Mouse (Mus musculus): Measurements from ENCODE around the gene Rps27. TPM values are rescaled to one million over a fixed set of nuclear protein-coding genes. Genes with fewer than 3 reads are reported as not detected.

The Rps27 gene
- total RNA-seq (2014; fragmentation: Nextera tagmentation): 2,953 and 3,131 TPM in 2 replicates
- total RNA-seq (2017): 4,851 and 5,028 TPM in 2 replicates
- 231 and 309 TPM in 2 replicates for polyA plus RNA-seq (2012)

- Histone ChIP-seq H3K4me3 (ENCODE audit: low read depth, low read length) (peak within 1 kb of the TSS; percentile 93), H3K36me3 (replicated peaks) (peaks cover 42% of the 10 kb centered on the region), H3K4me1 (ENCODE audit: insufficient read depth, low read depth, low read length) (peaks cover 26% of the 10 kb centered on the region), H3K27me3 (ENCODE audit: insufficient read depth, low read length) (0 out of 2 replicates have a peak, but pooled peaks cover 2% of the 10 kb centered on the region), H3K9me3 (replicated peaks) (no peaks in the 10 kb centered on the region)
- ATAC-seq (ENCODE audit: extremely low read depth, insufficient number of reproducible peaks, low FRiP score, poor library complexity, severe bottlenecking) (peak; percentile 89), DNase-seq (ENCODE audit: low spot score) (peak; percentile 66)
- no peak for TF ChIP-seq GATA2 (IDR thresholded peaks at IDR 0.05; ENCODE audit: borderline replicate concordance, low read depth, low read length)
- no peak for TF ChIP-seq CTCF (IDR thresholded peaks at IDR 0.05; ENCODE audit: low read depth, low read length)
- TF ChIP-seq TAL1 (conservative IDR thresholded peaks at IDR 0.05; ENCODE audit: low read depth, low read length): no peak
- TF ChIP-seq POLR2AphosphoS5 (IDR thresholded peaks at IDR 0.05; ENCODE audit: insufficient replicate concordance, low read depth, low read length): peak; percentile 98
- no peak for TF ChIP-seq GATA1 (IDR thresholded peaks at IDR 0.05; ENCODE audit: borderline replicate concordance, low read length)
Observed at GRCm38 (mm10) chr3:90213377-90213866, at the start of gene Rps27, which contains the start of gene Rab13. Rps27 (minus strand) TSS chr3:90213651. Rab13 (plus strand) TSS chr3:90213695.

- no peaks in the 10 kb centered on the region for H3K27me3 ChIP-seq (ENCODE audit: insufficient read depth, low read length)
- no peak overlapping the region for H3K4me3 ChIP-seq (ENCODE audit: low read depth, low read length)
- no peak for DNase-seq (ENCODE audit: low spot score)
- ATAC-seq (ENCODE audit: extremely low read depth, insufficient number of reproducible peaks, low FRiP score, poor library complexity, severe bottlenecking): no peak
- no peaks in the 10 kb centered on the region for H3K9me3 ChIP-seq (replicated peaks)
- peaks cover 78% of the 10 kb centered on the region for H3K36me3 ChIP-seq (replicated peaks)
- TF ChIP-seq CTCF (IDR thresholded peaks at IDR 0.05; ENCODE audit: low read depth, low read length): no peak
- TF ChIP-seq TAL1 (conservative IDR thresholded peaks at IDR 0.05; ENCODE audit: low read depth, low read length): no peak
- TF ChIP-seq GATA1 (IDR thresholded peaks at IDR 0.05; ENCODE audit: borderline replicate concordance, low read length): no peak
- TF ChIP-seq POLR2AphosphoS5 (IDR thresholded peaks at IDR 0.05; ENCODE audit: insufficient replicate concordance, low read depth, low read length): no peak
- TF ChIP-seq GATA2 (IDR thresholded peaks at IDR 0.05; ENCODE audit: borderline replicate concordance, low read depth, low read length): no peak
- peaks cover 24% of the 10 kb centered on the region for H3K4me1 ChIP-seq (ENCODE audit: insufficient read depth, low read depth, low read length)
Observed at GRCm38 (mm10) chr3:90258521-90258920, 45.1 kb upstream of the Rps27 start.

GRCm38 (mm10) chr3:90256731-90257530 lies 43.5 kb upstream of the Rps27 start:
- DNase-seq (ENCODE audit: low spot score): no peak
- H3K9me3 ChIP-seq (replicated peaks): no peaks in the 10 kb centered on the region
- ATAC-seq (ENCODE audit: extremely low read depth, insufficient number of reproducible peaks, low FRiP score, poor library complexity, severe bottlenecking): no peak
- peaks cover 20% of the 10 kb centered on the region for H3K4me1 ChIP-seq (ENCODE audit: insufficient read depth, low read depth, low read length)
- no peaks in the 10 kb centered on the region for H3K27me3 ChIP-seq (ENCODE audit: insufficient read depth, low read length)
- H3K36me3 ChIP-seq (replicated peaks): peaks cover 64% of the 10 kb centered on the region
- no peak overlapping the region for H3K4me3 ChIP-seq (ENCODE audit: low read depth, low read length)
- TF ChIP-seq TAL1 (conservative IDR thresholded peaks at IDR 0.05; ENCODE audit: low read depth, low read length) (no peak), GATA2 (IDR thresholded peaks at IDR 0.05; ENCODE audit: borderline replicate concordance, low read depth, low read length) (no peak), POLR2AphosphoS5 (IDR thresholded peaks at IDR 0.05; ENCODE audit: insufficient replicate concordance, low read depth, low read length) (no peak), CTCF (IDR thresholded peaks at IDR 0.05; ENCODE audit: low read depth, low read length) (no peak), GATA1 (IDR thresholded peaks at IDR 0.05; ENCODE audit: borderline replicate concordance, low read length) (no peak)

GRCm38 (mm10) chr3:90255784-90256353 lies 42.4 kb upstream of the Rps27 start:
- Histone ChIP-seq H3K27me3 (ENCODE audit: insufficient read depth, low read length) (no peaks in the 10 kb centered on the region), H3K4me3 (ENCODE audit: low read depth, low read length) (no peak overlapping the region), H3K9me3 (replicated peaks) (no peaks in the 10 kb centered on the region), H3K4me1 (ENCODE audit: insufficient read depth, low read depth, low read length) (peaks cover 24% of the 10 kb centered on the region), H3K36me3 (replicated peaks) (peaks cover 64% of the 10 kb centered on the region)
- TF ChIP-seq GATA1 (IDR thresholded peaks at IDR 0.05; ENCODE audit: borderline replicate concordance, low read length) (no peak), CTCF (IDR thresholded peaks at IDR 0.05; ENCODE audit: low read depth, low read length) (no peak), GATA2 (IDR thresholded peaks at IDR 0.05; ENCODE audit: borderline replicate concordance, low read depth, low read length) (no peak), POLR2AphosphoS5 (IDR thresholded peaks at IDR 0.05; ENCODE audit: insufficient replicate concordance, low read depth, low read length) (no peak), TAL1 (conservative IDR thresholded peaks at IDR 0.05; ENCODE audit: low read depth, low read length) (no peak)
- DNase-seq (ENCODE audit: low spot score) (no peak), ATAC-seq (ENCODE audit: extremely low read depth, insufficient number of reproducible peaks, low FRiP score, poor library complexity, severe bottlenecking) (no peak)

GRCm38 (mm10) chr3:90255194-90255565 lies 41.7 kb upstream of the Rps27 start:
- H3K27me3 ChIP-seq (ENCODE audit: insufficient read depth, low read length): no peaks in the 10 kb centered on the region
- peaks cover 27% of the 10 kb centered on the region for H3K4me1 ChIP-seq (ENCODE audit: insufficient read depth, low read depth, low read length)
- TF ChIP-seq GATA1 (IDR thresholded peaks at IDR 0.05; ENCODE audit: borderline replicate concordance, low read length): no peak
- no peak for TF ChIP-seq TAL1 (conservative IDR thresholded peaks at IDR 0.05; ENCODE audit: low read depth, low read length)
- TF ChIP-seq CTCF (IDR thresholded peaks at IDR 0.05; ENCODE audit: low read depth, low read length): no peak
- no peak for TF ChIP-seq POLR2AphosphoS5 (IDR thresholded peaks at IDR 0.05; ENCODE audit: insufficient replicate concordance, low read depth, low read length)
- TF ChIP-seq GATA2 (IDR thresholded peaks at IDR 0.05; ENCODE audit: borderline replicate concordance, low read depth, low read length): no peak
- H3K9me3 ChIP-seq (replicated peaks): no peaks in the 10 kb centered on the region
- DNase-seq (ENCODE audit: low spot score): no peak
- ATAC-seq (ENCODE audit: extremely low read depth, insufficient number of reproducible peaks, low FRiP score, poor library complexity, severe bottlenecking): no peak
- peak overlapping the region; percentile 99 for H3K4me3 ChIP-seq (ENCODE audit: low read depth, low read length)
- peaks cover 64% of the 10 kb centered on the region for H3K36me3 ChIP-seq (replicated peaks)

Data from G1E (cell line).